Mouse (Mus musculus) G1E-ER4 (cell line): Measurements from ENCODE around the gene Gm1043. TPM values are rescaled to one million over a fixed set of nuclear protein-coding genes. Genes with fewer than 3 reads are reported as not detected.

Experiments used
- GATA1 ChIP-seq: IDR thresholded peaks from one replicate; pipeline ENCODE4 v1.8.0; 2012; ENCODE audit warnings: low read length, inconsistent platforms
- polyA plus RNA-seq: library from polyadenylated mRNA; stranded (reverse); fragments of >175 nt; gene quantifications from 2 replicates; pipeline ENCODE4 v1.2.3, GENCODE M21; 2012

Gene Gm1043
- polyA plus RNA-seq, 1 experiment, result not detected

- TF ChIP-seq GATA1, result no peak
These were observed 29.4 kb upstream of the Gm1043 start for GRCm38 (mm10) chr5:37055789-37056188.

DNA sequence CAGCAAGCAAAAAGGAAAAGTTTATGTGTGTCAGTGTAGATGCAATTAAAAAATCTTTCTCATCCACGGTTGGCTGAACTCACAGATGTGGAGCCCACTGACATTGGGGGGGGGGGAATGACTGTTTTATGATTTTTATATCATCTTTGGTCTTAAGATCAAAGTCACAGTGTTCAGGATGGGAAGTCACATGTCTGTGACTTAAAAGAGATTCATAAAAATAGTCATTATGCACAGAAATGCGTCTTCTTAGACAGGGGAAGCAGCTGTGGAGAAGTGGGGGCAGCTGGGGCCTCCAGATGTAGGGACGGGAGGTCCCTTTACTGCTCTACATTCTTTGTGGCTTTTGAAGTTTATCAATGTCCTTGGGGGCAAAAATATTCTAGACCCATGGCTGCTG, 28.7 kb upstream of the Gm1043 start:
- TF ChIP-seq GATA1, result no peak

DNA sequence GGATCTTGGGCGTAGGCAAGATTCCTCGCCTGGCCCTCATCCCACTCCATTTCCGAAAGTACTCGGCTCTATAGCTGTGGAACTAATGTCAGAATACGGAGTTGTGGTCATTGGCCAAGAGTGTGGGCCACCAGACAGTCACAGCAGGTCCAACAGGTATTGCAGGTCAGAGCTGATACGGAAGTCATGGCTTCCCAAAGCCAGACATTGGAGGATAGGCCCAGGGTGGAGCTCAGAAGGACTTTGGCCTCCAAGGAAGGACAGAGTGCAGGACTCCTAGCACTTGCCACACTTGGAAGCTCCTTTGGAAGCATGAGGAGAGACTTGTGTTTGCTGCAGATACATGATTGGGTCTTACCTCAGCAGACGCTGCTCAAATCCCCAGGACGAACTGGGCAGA, 23.6 kb upstream of the Gm1043 start:
- TF ChIP-seq GATA1, result no peak

DNA sequence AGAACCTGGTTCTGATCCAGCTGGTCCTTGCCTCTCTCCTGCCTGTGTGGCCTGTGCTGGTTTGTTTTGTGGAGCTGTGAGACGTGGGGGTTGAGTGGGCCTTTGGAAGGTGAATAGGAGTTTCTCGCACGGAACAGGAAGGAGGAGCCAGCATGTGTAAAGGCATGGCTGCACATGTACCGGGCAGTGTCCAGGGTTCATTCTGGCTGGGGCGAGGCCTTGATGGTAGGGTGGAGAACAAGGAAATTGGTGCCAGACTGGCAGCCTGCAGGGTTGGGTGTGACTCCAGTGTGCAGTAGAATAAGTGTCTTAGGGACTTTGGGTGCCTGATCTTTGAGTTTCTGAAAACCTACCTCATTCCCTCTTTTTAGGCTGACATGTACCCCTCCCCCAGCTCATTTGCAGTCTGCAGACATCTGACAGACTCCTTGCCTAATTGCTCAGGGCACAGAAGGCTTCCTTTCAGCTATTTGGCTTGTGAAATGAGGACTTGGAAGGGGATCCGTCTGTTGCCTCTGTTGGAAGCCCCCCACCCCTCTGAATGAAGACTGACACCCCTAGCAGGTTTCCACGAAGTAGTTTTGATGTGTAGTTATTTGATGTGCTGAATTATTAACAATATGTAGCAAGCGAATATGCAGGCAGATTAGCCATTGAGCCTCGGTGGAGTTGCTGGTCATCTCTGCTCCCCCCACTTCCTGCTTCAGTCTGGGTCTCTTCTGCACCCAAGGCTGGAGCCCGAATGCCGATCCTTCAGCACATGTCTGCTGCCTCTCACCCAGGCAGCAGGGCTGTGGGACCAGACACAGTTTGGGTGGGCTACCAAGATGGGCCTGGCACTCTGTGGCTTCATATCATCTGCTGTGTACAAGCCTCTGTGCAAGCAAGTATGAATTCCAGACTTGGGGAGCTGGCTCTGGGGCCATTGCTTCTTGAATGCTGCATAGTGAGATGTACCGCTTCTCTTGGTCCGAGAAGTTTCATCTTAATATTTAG, 20.4 kb upstream of the Gm1043 start:
- TF ChIP-seq GATA1, result no peak

DNA sequence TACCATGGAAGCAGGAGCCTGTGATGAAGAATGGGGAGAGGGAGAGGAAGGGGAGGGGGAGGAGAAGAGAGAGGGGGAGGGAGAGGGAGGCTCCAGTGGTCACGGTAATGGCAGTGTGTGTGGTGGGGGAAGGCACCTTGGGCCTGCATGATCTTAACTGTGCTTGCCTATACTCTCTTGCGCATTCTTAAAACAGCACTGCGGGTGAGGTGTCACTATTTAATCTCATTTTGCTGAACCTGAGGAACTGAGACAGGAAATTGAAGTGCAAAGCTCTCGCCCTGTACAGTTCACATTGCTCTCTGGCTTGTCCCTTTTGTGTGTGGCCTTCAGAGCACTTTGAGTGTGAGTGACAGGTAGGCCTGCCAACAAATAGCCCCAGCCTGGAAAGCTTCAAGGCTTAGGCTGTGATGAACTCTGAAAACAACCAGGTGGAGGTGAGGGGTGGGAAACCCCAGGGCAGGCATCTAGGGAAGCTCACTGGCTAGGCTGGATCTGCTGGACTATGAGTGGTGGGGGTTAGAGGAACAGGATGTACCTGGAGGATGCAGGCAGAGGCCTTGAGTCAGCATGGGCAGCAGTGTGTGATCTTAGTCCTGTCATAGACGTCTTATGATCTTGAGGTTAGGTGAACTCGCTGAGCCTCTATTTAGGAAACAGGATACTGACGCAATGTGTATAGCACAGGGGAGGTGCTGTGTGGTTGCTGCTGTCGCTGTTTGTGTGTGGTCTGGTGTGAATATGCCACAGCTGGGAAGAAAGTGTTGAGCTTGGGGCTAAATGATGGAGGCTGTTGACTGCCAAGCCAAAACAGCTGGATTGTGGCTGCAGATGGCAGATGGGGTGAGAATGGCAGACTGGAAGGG, 18.2 kb upstream of the Gm1043 start:
- no peak for TF ChIP-seq GATA1

DNA sequence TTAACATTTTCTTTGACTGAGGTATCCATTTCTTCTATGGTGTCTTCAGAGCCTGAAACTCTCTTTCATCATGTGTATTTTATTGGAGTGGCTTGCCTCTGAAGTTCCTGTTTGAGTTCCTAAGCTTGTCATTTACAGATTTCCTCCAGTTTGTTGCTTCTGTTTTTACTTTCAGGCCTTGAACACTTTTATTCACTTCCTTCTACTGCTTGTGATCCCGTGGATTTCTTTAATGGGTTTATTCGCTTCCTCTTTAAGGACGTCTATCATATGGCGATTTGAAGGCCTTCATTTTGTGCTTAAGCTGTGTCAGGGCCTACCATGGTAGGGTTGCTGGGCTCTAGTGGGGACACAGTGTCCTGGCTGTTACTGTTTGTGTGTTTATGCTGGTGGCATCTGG, 11.5 kb upstream of the Gm1043 start:
- TF ChIP-seq GATA1, result no peak

DNA sequence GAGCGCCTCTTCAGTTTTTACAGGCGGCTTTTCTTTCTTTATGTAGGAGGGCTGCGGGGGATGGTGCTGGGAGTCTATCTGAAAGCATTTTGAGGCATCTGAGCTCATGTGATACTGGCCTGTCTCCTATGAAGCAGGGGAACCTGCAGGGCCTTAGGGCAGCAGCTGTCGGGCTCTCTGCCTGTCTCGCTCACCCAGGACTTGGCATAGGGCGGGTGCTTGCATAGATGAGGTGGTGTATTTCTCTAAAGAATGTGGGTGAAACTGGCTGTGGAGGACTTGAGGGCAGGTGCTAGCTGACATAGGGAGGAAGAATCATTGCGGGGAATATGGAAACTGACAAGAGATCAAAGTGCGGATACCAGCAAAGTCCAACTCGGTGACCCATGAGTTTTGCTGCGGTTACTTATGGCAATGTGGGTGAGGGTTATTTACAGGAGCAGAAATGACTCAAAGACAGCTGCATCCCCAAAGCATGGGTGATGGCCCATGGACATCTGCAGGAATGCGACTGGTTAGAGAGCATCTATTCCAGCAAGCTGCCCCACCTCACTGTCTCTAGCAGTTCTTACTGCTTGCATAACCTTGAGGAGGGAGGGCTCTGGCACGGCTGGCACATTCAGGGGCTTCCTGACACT, 8.4 kb upstream of the Gm1043 start:
- no peak for TF ChIP-seq GATA1

DNA sequence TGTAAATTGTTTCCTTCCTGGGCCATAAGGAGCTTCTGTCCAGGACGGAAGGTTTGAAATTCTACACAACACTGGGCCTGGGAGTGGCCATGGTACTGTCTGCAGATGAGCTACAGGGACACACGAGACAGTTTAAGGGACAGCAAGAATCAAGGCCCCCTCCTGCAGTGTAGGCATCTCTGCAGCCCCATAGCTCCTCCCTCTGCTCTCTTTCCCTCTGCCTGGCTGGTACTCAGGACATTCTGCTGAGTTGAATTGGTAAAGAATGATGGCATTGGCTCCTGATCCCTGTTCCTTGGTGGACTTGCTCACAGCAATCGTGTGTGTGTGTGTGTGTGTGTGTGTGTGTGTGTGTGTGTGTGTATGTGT, 7.9 kb upstream of the Gm1043 start:
- no peak for TF ChIP-seq GATA1

DNA sequence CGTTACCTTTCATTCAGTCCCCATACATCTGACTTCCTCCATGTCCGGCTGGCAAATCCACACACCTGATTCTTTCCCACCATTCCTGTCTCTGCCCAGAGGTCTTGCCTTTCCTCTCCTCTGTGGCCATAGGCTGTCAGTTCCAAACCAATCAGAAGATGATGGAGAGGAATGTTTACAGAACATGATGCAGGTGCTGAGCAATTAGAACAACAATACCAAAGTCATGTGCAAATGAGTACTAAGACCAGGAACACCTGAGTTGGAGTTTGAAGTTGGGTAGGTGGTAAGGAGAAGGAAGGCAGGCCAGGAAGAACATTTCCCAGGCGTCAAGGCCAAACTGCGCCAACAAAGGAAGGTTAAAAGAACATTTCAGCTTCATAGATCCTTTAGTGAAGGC, 5.7 kb upstream of the Gm1043 start:
- TF ChIP-seq GATA1, result no peak

- no peak for TF ChIP-seq GATA1
These were observed 4.6 kb upstream of the Gm1043 start for GRCm38 (mm10) chr5:37080601-37081000.

DNA sequence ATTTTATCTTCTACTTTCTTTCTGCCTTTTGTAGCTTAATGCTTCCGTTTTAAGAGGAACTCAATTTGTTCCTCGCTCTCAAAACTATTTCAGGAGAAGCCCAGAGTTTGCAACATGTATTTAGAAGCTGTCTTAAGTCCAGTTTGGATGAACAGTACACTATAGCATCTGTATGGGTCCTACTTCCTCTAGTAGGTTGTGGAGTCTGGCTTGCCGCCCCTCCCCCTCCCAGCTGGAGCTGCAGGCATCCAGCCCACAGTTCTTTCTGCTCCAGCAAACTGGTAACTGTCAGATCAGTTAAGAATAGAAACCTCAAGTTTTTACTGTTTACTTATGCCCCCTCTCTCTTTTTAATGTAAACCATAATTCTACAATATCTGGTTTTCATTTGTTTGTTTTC, 2.8 kb upstream of the Gm1043 start:
- TF ChIP-seq GATA1, result no peak

- no peak for TF ChIP-seq GATA1
These were observed 1.9 kb upstream of the Gm1043 start for GRCm38 (mm10) chr5:37083209-37083770.

DNA sequence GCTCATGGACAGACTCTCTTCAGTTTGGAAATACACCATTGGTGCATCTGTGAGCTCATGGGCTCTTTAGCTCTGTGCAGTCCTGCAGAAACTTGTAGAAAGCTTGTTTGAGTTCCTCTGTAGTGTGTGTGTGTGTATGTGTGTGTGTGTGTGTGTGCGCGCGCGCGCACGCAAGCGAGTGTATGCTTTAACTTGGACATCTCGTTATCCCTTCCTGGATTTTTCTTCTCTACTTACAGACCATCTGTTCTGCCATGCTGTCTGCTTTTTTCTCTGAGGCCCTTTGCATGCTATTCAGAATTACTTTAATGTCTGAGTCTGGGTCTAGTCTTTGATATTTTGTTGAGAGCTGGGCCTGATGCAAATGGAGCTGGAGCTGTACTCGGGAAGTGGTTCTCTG, 1.3 kb upstream of the Gm1043 start:
- TF ChIP-seq GATA1, result no peak

GRCm38 (mm10) chr5:37085918-37086317, 748 bp downstream of the Gm1043 start:
- TF ChIP-seq GATA1, result no peak

- no peak for TF ChIP-seq GATA1
These were observed 2.6 kb downstream of the Gm1043 start for GRCm38 (mm10) chr5:37087786-37088185.
